Mouse (Mus musculus) layer of hippocampus, postnatal 14 days (tissue): ENCODE data around the gene Odf2. TPM values are rescaled to one million over a fixed set of nuclear protein-coding genes. Genes with fewer than 3 reads are reported as not detected.
A peak's percentile ranks its signal among the peaks of the same experiment; 100 is the strongest.
"Not testable (repeated sequence)": the region's sequence is repeated elsewhere in the genome, so short reads cannot be mapped to it uniquely, and the experiment has no call there.

Source experiments
- DNase-seq, 2 experiments: peaks; one replicate each; pipeline ENCODE4 v3.0.0; 2021 to 2022; ENCODE audit warnings: low spot score in 2 of 2, mixed read lengths in 1 of 2
- total RNA-seq, 2 experiments: library from RNA; stranded (reverse); gene quantifications; 2 replicates each; pipeline ENCODE4 v1.2.3; 2021

Gene Odf2
- total RNA-seq, 2 experiments from 2014 or later: 91.4 to 107 TPM

DNA sequence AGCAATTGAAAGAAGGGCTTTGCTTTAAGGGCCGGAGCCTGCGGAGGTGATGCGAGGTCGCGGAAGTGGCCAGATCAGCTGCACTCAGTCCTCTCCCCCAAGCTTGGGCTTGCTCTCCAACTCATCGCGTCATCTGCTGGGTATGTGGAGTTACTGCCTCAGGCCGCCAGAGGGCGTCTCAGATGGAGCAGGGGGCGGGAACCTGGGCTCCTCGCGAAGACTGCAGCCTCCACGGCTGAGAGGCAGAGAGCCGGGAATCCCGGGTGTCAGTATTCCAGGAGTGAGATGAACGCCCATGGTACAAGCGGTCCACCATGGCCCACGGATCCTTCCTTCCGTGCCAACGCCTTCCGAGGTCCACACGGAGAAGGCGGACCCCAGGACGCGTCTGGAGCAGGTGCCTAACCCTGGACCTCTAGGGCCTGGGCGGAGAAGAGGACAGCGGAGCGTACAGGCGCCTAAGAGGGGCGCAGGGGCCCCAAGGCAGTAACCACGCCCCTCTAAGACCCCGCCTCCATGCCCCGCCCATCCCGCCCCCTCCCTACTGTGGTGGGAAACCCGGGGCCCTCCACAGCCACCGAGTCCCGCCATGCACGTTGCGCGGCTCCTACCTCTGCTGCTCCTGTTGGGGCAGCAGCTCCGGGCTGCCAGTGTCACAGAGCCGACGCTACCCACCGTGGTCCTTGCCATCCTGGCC is 19.9 kb upstream of the Odf2 start, which contains the start of gene Cercam:
Gene Cercam, plus strand, starts transcription at position 216 of the 697 bp plus-strand sequence.
- DNase-seq: peak; percentile 80 to 86

DNA sequence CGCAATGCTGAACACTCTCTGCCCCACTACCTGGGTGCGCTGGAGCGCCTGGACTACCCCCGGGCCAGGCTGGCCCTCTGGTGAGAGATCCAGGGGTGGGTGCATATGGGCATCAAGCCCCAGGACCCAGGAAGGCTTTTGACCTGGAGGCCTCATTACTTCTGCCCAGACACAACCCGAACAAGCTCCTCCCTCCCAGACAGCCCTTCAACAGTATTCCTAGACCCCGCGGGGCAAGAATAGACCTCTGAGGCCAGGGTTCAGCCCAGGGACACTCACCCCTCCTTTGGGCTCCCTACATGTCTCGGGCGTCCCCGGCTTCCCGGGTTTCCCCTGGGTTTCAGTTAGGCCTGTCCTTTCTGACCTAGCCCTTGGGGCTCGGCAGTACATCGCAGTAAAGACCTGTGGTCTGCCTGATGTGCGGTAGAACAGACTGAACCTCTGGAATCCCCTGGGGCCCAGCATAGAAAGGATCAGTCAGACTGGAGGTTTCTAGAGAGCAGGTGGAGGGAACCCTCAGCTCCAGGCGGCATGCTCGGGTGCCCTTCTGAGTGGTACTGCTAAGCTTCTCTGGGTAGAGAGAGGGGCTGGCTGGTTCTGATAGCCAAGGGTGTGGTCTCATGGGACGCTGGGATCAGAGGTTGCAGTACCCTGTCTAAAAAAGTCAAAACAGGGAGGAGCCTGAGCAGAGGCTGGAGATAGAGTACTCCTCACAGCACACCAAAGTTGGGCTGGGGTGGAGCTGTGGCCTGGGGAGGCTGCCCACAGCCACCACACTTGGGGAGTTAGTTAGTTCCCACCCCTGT is 19.2 kb upstream of the Odf2 start:
- DNase-seq: no peak

DNA sequence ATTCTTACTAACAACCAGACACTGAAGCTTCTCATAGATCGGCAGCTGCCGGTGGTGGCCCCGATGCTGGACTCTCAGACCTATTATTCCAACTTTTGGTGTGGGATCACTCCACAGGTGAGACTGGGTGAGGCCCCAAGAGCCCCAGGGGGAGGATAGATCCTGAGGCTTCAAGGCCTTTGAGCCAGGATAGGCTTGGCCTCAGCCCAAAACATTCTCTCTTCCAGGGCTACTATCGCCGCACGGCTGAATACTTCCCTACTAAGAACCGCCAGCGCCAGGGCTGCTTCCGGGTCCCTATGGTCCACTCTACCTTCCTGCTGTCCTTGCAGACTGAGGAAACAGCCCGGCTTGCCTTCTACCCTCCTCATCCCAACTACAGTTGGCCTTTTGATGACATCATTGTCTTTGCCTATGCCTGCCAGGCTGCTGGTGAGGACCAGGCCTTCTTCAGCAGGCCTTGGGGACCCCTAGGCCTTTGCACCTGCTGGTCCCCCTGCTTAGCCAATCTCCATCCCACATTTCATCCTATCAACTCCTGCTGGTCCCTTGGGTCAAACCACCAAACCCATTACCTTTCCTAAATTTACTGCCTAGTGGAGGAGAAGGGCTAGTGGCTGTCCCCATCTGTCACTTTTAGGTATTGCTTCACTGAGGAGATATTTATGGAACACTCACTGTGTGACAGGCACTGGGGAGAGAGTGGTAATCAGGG is 16.3 kb upstream of the Odf2 start:
- DNase-seq: no peak

DNA sequence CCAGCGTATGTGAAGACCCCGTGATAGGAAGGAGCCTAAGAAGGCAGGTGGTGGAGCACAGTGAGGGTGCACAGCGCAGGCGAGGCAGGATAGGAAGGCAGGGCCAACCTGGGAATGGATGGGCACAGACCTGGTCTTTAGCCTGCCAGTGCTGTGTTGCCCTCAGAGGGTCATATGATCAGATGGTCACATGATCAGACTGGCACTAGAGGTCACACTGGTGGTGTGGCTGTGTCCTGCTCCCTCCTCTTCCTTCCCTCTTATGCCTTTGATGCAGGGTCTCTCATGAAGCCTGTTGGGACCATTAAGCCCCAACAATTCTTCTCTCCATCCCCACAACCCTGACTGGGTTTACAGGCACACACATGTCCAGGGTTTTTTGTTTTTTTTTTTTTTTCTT is 15.2 kb upstream of the Odf2 start:
- no peak for DNase-seq

DNA sequence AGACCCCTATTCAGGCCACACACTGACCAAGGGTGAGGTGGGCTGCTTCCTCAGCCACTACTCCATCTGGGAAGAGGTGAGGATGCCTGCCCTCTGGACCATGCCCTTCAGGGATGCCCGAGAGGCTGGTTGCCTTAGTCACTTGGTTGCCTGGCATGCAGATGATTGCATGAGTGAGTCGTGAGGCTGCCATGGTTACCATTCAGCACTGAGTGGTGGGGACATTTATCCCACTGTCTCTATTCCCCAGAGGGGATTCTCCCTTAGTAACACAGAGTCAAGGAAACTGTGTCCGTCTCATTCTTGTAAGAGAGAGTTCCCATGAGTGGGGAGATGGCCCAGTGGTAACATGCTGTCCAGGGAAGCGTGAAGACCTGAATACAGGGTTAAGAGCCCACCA is 11.0 kb upstream of the Odf2 start:
- no peak for DNase-seq

DNA sequence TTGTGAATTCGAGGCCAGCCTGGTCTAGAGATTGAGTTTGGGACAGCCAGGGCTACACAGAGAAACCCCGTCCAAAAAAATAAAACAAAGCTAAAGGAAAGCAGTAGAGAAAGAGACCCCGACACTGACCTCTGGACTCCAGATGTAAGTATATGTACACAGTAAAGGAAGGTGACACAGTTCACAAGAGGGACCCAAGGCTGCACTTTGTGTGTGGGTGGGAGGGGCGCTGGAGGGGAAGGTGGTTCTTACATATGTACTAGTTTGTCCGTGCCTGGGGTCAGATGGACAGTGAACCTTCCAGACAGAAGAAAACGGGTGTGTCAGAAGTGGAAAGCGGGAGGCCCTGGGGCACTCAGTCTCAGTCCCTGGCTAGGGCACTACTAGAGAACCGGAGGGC is 9.8 kb upstream of the Odf2 start:
- DNase-seq: no peak

DNA sequence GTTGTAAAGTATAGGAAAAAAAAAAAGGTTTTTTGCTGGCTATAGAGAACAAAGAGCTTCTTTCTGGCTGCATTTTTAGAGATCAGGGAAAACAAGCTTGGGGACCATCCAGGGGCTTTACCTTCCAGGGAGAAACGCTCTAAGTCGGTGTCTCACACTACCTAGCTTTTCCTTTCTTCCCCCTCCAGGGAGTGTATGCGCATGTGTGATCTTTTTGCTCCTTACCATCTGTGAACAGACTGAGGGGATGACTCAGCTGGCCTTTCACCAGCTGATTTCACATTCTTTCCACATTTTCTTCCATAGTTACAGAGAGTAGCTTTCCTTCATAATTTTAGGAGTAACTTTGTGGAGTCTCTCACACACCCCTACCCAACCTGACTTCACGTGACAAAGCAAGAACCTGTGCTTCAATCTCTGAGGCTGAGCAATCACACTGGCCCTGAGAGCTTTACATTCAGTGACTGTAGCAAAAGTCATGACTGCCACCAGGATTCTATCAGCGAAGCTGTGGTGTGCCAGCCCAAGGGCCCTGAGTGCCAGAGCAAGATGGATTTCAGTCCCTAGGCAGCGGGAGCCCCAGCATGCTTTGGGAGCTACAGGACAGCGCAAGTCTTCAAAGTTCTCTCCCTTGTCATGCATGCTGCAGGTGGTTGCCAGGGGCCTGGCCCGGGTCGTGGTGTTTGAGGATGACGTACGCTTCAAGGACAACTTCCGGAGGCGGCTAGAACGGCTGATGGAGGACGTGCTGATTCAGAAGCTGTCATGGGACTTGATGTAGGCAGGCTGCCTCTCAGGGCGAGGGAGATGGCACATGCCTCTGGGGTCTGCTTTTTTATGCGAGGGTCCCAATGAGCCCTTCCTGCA is 8.8 kb upstream of the Odf2 start:
- DNase-seq: no peak

DNA sequence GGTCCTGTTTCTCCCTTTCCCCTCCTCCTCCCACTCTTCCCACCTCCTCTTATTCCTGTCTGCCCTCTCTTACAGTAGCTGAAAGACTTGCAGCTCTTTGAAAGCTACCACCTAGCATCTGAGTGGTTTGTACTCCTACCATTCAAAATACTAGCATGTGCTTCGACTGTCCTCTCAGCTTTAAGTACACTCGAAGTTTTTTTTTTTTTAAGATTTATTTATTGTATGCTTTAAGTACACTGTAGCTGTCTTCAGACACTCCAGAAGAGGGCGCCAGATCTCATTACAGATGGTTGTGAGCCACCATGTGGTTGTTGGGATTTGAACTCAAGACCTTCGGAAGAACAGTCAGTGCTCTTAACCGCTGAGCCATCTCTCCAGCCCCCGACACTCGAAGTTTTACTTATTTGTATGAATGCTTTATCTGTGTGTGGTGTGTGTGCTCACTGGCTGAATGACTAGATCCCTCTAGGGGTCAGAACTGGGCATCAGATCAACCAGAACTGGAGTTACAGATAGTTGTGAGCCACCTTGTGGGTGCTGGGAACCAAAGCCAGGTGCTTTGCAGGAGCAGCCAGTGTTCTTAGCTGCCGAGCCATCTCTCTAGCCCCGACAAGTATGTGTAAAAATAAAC is 2.2 kb upstream of the Odf2 start:
- not testable (repeated sequence) for DNase-seq

DNA sequence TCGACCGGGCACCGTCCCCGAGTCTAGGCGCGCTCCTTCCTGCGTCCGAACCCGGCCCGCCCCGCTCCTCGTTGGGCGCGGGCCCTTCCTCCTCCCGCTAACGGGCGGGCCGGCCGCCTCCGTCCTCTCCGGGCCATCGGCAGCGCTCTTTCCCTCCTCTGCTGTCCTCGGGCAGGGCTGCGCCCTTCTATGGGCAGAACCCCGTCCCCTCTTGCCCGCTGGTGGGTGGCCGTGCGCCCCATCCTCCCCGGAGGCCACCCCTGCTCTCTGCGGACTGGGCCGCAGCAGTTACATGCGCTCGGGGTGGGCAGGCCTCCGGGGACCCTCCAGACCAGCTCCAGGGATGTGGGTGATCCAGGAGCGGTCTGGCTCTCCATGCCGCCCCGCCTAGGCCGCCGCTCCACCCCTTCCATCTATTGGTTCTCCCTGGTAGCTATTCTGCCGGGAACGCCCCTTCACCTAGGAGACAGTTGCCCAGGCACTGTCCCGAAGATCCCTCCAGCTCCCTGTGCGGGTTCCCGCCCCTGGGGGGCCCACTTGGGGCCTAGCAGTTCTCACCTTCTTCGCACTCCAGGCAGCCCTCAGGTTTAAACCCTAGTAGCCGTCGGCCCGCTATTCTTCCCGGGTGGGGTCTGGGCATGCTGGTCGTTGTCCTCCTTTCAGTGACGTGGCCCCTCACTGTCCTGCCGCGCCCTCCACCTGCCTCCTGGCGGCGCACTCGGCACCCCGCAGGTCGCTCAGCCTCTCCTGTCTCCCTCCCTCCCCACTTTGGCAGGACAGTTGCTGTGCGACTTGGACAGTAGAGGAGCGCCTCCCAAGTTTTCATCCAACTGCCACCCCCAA is 1.2 kb downstream of the Odf2 start:
- peak; percentile 86 to 90 for DNase-seq

DNA sequence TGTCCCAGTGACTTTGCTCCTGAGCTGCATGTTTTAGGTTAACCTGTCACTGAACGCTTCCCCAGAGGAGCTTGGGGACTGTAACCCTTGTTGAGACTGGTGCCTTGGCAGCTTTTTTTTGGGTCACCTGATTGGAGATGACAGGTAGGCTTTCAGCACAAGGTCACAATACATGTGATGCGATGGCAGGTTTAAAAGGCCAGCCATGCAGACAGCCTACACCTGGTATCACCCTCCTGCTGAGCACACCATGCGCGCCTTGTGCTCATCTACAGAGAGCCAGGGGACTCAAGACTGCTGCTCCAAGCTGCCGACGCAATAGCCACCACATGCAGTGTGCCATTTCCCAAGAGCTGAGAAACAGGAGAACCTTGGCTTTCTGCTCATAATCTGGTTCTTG is 2.8 kb downstream of the Odf2 start:
- no peak for DNase-seq

DNA sequence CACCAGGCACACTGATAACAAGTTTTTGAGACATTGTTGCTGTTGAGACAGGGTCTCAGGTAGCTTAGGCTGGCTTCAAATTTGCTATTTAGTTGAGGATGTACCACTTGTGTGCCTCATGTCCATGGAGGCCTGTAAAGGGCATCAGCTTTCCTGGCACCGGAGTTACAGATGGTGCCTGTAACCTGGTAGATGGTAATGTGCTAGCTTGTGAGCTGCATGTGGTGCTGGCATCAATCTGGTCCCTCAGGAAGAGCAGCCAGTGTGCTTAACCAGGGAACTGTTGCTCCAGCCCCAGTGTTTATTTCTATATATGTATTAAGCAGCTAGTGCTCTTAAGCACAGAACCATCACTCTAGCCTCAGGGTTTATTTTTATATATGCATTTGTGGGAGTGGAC is 7.0 kb downstream of the Odf2 start:
- DNase-seq: no peak

DNA sequence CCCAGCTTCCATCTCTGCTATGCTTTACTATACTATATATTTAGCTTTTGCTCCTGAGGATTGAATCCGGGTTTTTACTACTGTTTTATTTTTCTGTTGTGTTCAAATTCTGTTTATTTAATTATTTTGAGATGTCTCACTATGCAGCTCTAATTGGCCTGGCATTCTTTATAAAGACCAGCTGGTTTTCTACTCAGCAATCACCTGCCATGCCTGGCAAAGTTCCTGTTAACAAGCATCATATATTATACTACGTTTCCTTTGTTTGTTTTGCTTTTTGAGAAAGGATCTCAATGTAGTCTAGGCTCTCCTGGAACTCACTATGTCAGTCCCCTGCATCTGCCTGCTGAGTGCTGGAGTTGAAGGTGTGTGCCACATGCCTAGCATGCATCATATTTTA is 8.3 kb downstream of the Odf2 start:
- no peak for DNase-seq

DNA sequence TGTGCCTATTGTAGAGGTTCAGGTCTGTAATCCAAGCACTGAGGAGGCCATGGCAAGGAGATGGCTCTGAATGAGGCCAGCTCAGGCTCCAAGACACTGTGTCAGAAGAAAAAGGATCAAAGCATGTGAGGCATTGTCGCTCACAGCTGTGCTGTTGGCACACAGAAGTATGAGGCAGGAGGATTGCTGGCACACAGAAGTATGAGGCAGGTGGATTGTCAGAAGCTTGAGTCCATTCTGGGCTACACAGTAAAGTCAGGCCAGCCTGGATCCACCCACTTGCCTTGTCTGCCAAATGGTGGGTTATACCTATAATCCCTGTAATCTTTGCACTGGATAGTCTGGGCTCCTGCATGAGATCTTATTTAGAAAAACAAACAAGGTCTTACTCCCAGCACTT is 9.1 kb downstream of the Odf2 start:
- no peak for DNase-seq

DNA sequence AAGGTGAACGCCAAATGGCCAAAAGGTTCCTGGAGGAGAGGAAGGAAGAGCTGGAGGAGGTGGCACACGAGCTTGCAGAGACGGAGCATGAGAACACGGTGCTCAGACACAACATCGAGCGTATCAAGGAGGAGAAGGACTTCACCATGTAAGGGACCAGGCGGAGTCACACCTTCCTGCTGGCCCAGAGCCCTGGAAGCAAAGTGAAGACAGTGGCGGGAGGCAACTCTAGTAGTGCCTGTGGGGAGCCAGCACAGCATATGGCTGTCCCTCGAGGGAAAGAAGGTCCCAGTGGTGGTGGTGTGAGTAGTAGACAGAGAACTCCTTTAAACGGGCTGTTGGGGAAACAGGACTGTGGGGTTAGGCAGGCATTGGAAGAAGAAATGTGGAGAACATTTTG is 13.2 kb downstream of the Odf2 start:
- no peak for DNase-seq

DNA sequence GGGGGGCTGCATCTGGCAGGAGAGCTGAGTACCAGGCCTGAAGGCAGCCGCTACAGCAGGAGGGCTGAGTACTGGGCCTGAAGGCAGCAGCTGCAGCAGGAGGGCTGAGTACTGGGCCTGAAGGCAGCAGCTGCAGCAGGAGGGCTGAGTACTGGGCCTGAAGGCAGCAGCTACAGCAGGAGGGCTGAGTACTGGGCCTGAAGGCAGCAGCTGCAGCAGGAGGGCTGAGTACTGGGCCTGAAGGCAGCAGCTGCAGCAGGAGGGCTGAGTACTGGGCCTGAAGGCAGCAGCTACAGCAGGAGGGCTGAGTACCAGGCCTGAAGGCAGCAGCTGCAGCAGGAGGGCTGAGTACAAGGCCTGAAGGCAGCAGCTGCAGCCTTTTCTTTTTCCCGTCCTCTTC is 19.1 kb downstream of the Odf2 start:
- DNase-seq: not testable (repeated sequence)

DNA sequence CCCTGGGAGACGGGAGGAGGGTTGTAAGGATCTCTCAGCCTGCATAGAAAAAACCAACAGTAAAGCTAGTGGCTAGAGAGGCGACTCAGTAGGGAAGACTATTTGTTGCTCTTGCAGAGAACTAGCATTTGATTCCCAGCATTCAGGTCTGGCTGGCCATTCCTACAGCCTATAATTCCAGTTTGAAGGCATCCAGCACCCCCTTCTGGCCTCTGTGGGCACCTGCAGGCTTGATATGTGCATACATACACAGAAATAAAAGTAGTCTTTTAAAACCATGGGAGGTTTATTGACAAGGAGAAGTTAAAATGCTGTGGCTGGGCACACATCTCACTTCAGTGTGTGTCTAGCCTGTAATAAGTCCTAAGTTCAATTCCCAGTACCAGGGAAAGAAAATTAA is 21.0 kb downstream of the Odf2 start:
- no peak for DNase-seq

DNA sequence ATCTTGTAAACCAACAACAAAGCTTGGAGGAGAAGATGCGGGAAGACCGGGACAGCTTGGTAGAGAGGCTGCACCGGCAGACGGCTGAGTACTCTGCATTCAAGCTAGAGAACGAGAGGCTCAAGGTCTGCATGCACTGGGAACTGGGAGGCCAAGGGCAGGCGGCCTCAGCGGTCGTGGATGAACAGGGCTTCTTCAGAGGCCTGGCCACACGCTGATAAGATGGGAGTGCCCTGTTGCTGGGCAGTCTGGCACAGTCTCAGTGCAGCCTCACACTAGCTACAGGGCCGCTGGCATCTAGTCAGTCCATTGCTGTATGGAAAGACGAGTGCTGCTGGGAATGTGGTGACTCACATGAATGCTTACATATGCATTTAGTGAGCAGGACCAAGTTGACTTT is 28.6 kb downstream of the Odf2 start:
- DNase-seq: no peak

DNA sequence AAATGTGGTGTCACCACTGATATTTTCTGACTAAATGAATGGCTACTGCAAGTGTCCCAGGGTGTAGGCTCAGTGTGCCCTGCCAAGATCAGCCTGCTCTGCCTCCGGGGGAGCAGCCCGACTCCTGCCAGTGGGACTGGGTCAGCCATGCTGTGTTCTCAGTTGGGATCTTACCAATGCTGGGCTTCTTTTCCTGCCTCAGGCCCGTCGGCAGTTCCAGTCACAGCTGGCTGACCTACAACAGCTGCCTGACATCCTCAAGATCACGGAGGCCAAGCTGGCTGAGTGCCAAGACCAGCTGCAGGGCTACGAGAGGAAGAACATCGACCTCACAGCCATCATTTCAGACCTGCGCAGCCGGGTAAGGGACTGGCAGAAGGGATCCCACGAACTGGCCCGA is 33.0 kb downstream of the Odf2 start:
- peak in 1 of 2 experiments; percentile 24 for DNase-seq

DNA sequence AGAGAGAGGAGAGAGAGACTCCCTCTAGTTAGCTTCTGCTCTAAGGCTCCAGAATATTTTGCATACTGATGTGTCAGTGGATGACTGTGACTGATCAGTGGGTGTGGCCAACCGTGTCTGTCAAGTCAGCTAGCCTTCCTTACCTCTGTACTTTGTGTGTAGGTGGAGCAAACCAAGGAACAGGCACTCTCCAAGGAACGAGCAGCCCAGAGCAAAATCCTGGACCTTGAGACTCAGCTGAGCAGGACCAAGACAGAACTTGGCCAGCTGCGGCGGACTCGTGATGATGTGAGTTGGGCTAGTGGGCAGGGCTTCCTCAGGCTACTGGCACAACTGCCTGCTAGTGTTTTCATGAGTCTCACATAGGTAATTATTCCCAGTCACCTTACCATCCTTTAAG is 37.5 kb downstream of the Odf2 start:
- DNase-seq: no peak

DNA sequence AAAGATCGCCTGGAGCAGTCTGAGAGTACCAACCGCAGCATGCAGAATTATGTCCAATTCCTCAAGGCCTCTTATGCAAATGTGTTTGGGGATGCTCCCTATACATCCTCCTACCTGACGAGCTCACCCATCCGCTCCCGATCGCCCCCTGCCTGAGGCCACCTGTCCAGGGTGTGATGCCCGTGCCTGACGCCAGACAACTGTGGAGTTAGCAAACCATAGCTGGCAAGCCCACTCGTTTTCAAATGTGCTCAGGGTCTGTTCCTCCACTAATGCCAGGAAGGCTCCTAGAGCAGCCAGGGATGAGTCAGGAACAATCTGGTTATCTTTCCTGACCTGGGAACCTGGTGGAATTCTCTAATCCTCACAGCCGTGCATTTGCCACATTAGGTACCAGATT is 41.5 kb downstream of the Odf2 start:
- peak; percentile 43 to 71 for DNase-seq
